Comparison of ENCODE assay signal across 37 mouse cellular contexts in genomic region chr7:44531207-44531606, GRCm38 (mm10). TPM values are rescaled to one million over a fixed set of nuclear protein-coding genes. Genes with fewer than 3 reads are reported as not detected.
A peak's percentile ranks its signal among the peaks of the same experiment; 100 is the strongest.
DNase-seq lines count a peak whose midpoint lies in the region; ATAC-seq and TF ChIP-seq lines count a peak whose summit lies in the region.
"Had no signal": no experiment of that assay in that cellular context is flagged by ENCODE, and none has a peak within 500 bp of the region (broad histone marks: within the 10 kb centered on the region; RNA-seq: fewer than 3 reads in every experiment).

No protein-coding gene starts in this region.

- intact Hi-C loops in left cerebral cortex, adult 2 months (cut with DNase I) = no loop called here
- intact Hi-C loops in gastrocnemius, adult 2 months (cut with DNase I) = no loop called here

- TF ChIP-seq EP300 in liver, postnatal 0 days (IDR thresholded peaks at IDR 0.05; ENCODE audit: low read depth) = no peak
- TF ChIP-seq EP300 in CH12.LX (IDR thresholded peaks at IDR 0.05; ENCODE audit: low read length) = peak; percentile 56; the same call in 1 of the 2 replicates

- no peak for TF ChIP-seq CTCF in liver, postnatal 0 days (IDR thresholded peaks at IDR 0.05; ENCODE audit: low read depth)
- TF ChIP-seq CTCF in CH12.LX (conservative IDR thresholded peaks at IDR 0.05 in 1 of 2, IDR thresholded peaks at IDR 0.05 in 1 of 2; ENCODE audit: low read depth in 2 of 2, low read length in 2 of 2) = no peak
- TF ChIP-seq CTCF in left cerebral cortex, adult 2 months (IDR thresholded peaks at IDR 0.05) = no peak
- TF ChIP-seq CTCF in gastrocnemius, adult 2 months (IDR thresholded peaks at IDR 0.05) = no peak

- H3K4me2 ChIP-seq in liver, postnatal 0 days (ENCODE audit: low read depth, low read length) = no peak overlapping the region
- no peak overlapping the region for H3K4me2 ChIP-seq in liver, embryonic 11.5 days
- peak overlapping the region; percentile 52; the same call in 1 of the 2 replicates for H3K4me2 ChIP-seq in CH12.LX (ENCODE audit: insufficient read depth, low read depth, poor library complexity, severe bottlenecking)
- H3K4me2 ChIP-seq: embryonic facial prominence, embryonic 12.5 days; hindbrain, embryonic 12.5 days; intestine, embryonic 15.5 days; limb, embryonic 12.5 days; liver, embryonic 12.5 days; midbrain, embryonic 12.5 days; neural tube, embryonic 12.5 days; stomach, embryonic 15.5 days had no signal

- TF ChIP-seq RAD21 in CH12.LX (IDR thresholded peaks at IDR 0.05; ENCODE audit: low read depth, low read length) = no peak

- dilution Hi-C loops in CH12.LX (cut with MboI; ENCODE audit: extremely low pct_ligation_motif_present, extremely low pct_unique_long_range_greater_than_20kb, low sequenced_read_pairs) = no loop called here

- TF ChIP-seq POLR2A in CH12.LX (IDR thresholded peaks at IDR 0.05; ENCODE audit: low read depth, low read length) = peak; percentile 55; the same call in 1 of the 2 replicates

- in situ Hi-C loops in CH12.LX (cut with MboI; ENCODE audit: low pct_ligation_motif_present, low pct_unique_long_range_greater_than_20kb, low sequenced_read_pairs) = no loop called here

- H3K9me3 ChIP-seq in liver, postnatal 0 days (ENCODE audit: low read length) = no peaks in the 10 kb centered on the region
- H3K9me3 ChIP-seq in liver, embryonic 11.5 days (ENCODE audit: control insufficient read depth, low read length) = no peaks in the 10 kb centered on the region
- no peaks in the 10 kb centered on the region for H3K9me3 ChIP-seq in CH12.LX (replicated peaks; ENCODE audit: low read length)
- H3K9me3 ChIP-seq: embryonic facial prominence, embryonic 12.5 days; forebrain, embryonic 10.5 days; G1E; hindbrain, embryonic 12.5 days; intestine, embryonic 15.5 days; limb, embryonic 12.5 days; liver, embryonic 12.5 days; megakaryocyte, embryonic 14.5 days; midbrain, embryonic 12.5 days; neural tube, embryonic 12.5 days; stomach, embryonic 15.5 days had no signal

- H3K27ac ChIP-seq in liver, postnatal 0 days (ENCODE audit: low read depth) = peak overlapping the region; percentile 39; the same call in 1 of the 2 replicates
- H3K27ac ChIP-seq in liver, embryonic 11.5 days (ENCODE audit: low read depth, low read length) = no peak overlapping the region
- peak overlapping the region; percentile 98 for H3K27ac ChIP-seq in CH12.LX (ENCODE audit: insufficient read depth, low read depth)
- no peak overlapping the region for H3K27ac ChIP-seq in left cerebral cortex, adult 2 months
- no peak overlapping the region for H3K27ac ChIP-seq in gastrocnemius, adult 2 months
- H3K27ac ChIP-seq: embryonic facial prominence, embryonic 12.5 days; forebrain, embryonic 10.5 days; hindbrain, embryonic 12.5 days; hindbrain, postnatal 0 days; intestine, embryonic 15.5 days; kidney, postnatal 0 days; limb, embryonic 12.5 days; liver, embryonic 12.5 days; midbrain, embryonic 12.5 days; neural tube, embryonic 12.5 days; stomach, embryonic 15.5 days had no signal

- H3K9ac ChIP-seq in liver, postnatal 0 days (replicated peaks) = no peak overlapping the region; the same call in 1 of the 2 replicates
- no peak overlapping the region for H3K9ac ChIP-seq in liver, embryonic 11.5 days (ENCODE audit: low read depth, low read length)
- H3K9ac ChIP-seq in CH12.LX (ENCODE audit: insufficient read depth, low read depth) = peak overlapping the region; percentile 77; the same call in 1 of the 2 replicates
- H3K9ac ChIP-seq: embryonic facial prominence, embryonic 12.5 days; intestine, embryonic 15.5 days; limb, embryonic 12.5 days; liver, embryonic 12.5 days; midbrain, embryonic 12.5 days; neural tube, embryonic 12.5 days; stomach, embryonic 15.5 days had no signal

- H3K36me3 ChIP-seq in liver, postnatal 0 days (replicated peaks; ENCODE audit: insufficient read depth, low read length) = peaks cover 9% of the 10 kb centered on the region
- peaks cover 18% of the 10 kb centered on the region; the same call in 1 of the 2 replicates for H3K36me3 ChIP-seq in liver, embryonic 11.5 days (ENCODE audit: control insufficient read depth, insufficient read depth, low read length)
- peaks cover 27 to 67% of the 10 kb centered on the region in 2 experiments for H3K36me3 ChIP-seq in CH12.LX (replicated peaks in 1 of 2; ENCODE audit: control insufficient read depth in 1 of 2, insufficient read depth in 1 of 2, low read length in 1 of 2)

- H3K27me3 ChIP-seq in liver, postnatal 0 days (ENCODE audit: insufficient read depth, low read length) = 0 out of 2 replicates have a peak, but pooled peaks cover 9% of the 10 kb centered on the region
- H3K27me3 ChIP-seq in liver, embryonic 11.5 days (replicated peaks; ENCODE audit: control insufficient read depth, insufficient read depth, low read length) = peaks cover 16% of the 10 kb centered on the region
- H3K27me3 ChIP-seq in CH12.LX (replicated peaks) = no peaks in the 10 kb centered on the region
- H3K27me3 ChIP-seq: stomach, embryonic 15.5 days had no signal

- H3K4me1 ChIP-seq in liver, postnatal 0 days (ENCODE audit: insufficient read depth) = peaks cover 6% of the 10 kb centered on the region; the same call in 1 of the 2 replicates
- H3K4me1 ChIP-seq in liver, embryonic 11.5 days (replicated peaks; ENCODE audit: control insufficient read depth, insufficient read depth, low read length) = peaks cover 7% of the 10 kb centered on the region
- peaks cover 48 to 57% of the 10 kb centered on the region in 2 experiments for H3K4me1 ChIP-seq in CH12.LX (ENCODE audit: control insufficient read depth in 1 of 2, insufficient read depth in 2 of 2)
- H3K4me1 ChIP-seq: limb, embryonic 12.5 days; stomach, embryonic 15.5 days had no signal

- ATAC-seq in liver, postnatal 0 days = peak; percentile 14; the same call in 1 of the 2 replicates
- no peak for ATAC-seq in liver, embryonic 11.5 days (replicated peaks; ENCODE audit: low FRiP score)
- ATAC-seq: forebrain, embryonic 16.5 days; hindbrain, postnatal 0 days; intestine, embryonic 15.5 days; liver, embryonic 12.5 days; lung, postnatal 0 days had no signal

- DNase-seq in liver, postnatal 0 days = peak; percentile 58
- no peak for DNase-seq in liver, embryonic 11.5 days (ENCODE audit: low spot score)
- DNase-seq in A20 (ENCODE audit: low read depth, low spot score) (peak; percentile 97), CH12.LX (ENCODE audit: extremely low read depth) (peak; percentile 90)
- DNase-seq in spleen, postnatal 14 days (ENCODE audit: low spot score in 2 of 2) = peak; percentile 50 to 65
- DNase-seq in left cerebral cortex, adult 2 months (ENCODE audit: extremely low spot score in 1 of 2, low spot score in 2 of 2) = no peak
- no peak for DNase-seq in gastrocnemius, adult 2 months
- DNase-seq: adrenal gland, postnatal 10 days; cerebellum, adult 11 months; cerebellum, adult 9-10 months; cerebellum, postnatal 36 days; heart, postnatal 36 days; kidney, adult 8-10 months; layer of hippocampus, adult 9-11 months; lung, adult 18-20 months; lung, postnatal 4 days; right cerebral cortex, postnatal 4 days had no signal

- H3K4me3 ChIP-seq in liver, postnatal 0 days (ENCODE audit: low read depth, low read length) = 0 out of 2 replicates have a peak overlapping the region, but pooled peaks have one; percentile 24
- no peak overlapping the region for H3K4me3 ChIP-seq in liver, embryonic 11.5 days (ENCODE audit: low read depth, low read length)
- peak overlapping the region; percentile 65 to 77 (median 72) for H3K4me3 ChIP-seq in CH12.LX (replicated peaks in 1 of 3; ENCODE audit: low read depth in 2 of 3, low read length in 2 of 3, poor library complexity in 1 of 3)
- H3K4me3 ChIP-seq in left cerebral cortex, adult 2 months = no peak overlapping the region
- no peak overlapping the region for H3K4me3 ChIP-seq in gastrocnemius, adult 2 months
- H3K4me3 ChIP-seq: embryonic facial prominence, embryonic 12.5 days; forebrain, embryonic 10.5 days; hindbrain, embryonic 12.5 days; intestine, embryonic 15.5 days; limb, embryonic 12.5 days; liver, embryonic 12.5 days; megakaryocyte, embryonic 14.5 days; midbrain, embryonic 12.5 days; myocyte; neural tube, embryonic 12.5 days; stomach, embryonic 15.5 days had no signal

- H3K79me2 ChIP-seq in CH12.LX (replicated peaks; ENCODE audit: control insufficient read depth, extremely low read depth, insufficient read depth, poor library complexity, severe bottlenecking) = peaks cover 10% of the 10 kb centered on the region

- 29% methylated on average over 5 of the region's 5 CpGs for WGBS in liver, postnatal 0 days (ENCODE audit: insufficient replicate concordance)
- 42% methylated on average over 5 of the region's 5 CpGs for WGBS in liver, embryonic 11.5 days

RNA-seq across cellular contexts. Expression of gene Spib, which starts 0.7 kb away (rescaled TPM):
- polyA plus RNA-seq in liver, postnatal 0 days (2015; fragmentation: Nextera tagmentation; extraction: Ambion mirVana) = 9.5 and 10.1 TPM in 2 replicates
- 0.05 TPM in 1 of 2 replicates, not detected in the other for polyA plus RNA-seq in liver, embryonic 11.5 days (2014; fragmentation: Nextera tagmentation; extraction: Ambion mirVana)
- total RNA-seq in CH12.LX (2012; rRNA removed) = 135 and 200 TPM in 2 replicates
- 162 and 194 TPM in 2 replicates for total RNA-seq in CH12.LX (2014; rRNA removed)
- polyA plus RNA-seq in CH12.LX (2012; ENCODE audit: insufficient read length, low read depth) = 279 and 336 TPM in 2 replicates
- total RNA-seq in left cerebral cortex, adult 2 months (2021) = under 1 TPM in 1 of 2 experiments, not detected in 1; 0.20 TPM
- total RNA-seq in gastrocnemius, adult 2 months (2021) = under 1 TPM in 1 of 2 experiments, not detected in 1; 0.08 TPM
- total RNA-seq: G1E; gastrocnemius, adult 8-10 months; midbrain, postnatal 0 days had no signal
- polyA plus RNA-seq: embryonic facial prominence, embryonic 12.5 days; forebrain, embryonic 10.5 days; forebrain, embryonic 16.5 days; G1E; heart, embryonic 14.5 days; hindbrain, postnatal 0 days; liver, embryonic 12.5 days; midbrain, embryonic 12.5 days; neural tube, embryonic 12.5 days had no signal

RNA-seq across cellular contexts. Expression of gene Mybpc2, which starts 6.8 kb away (rescaled TPM):
- 0.35 and 2.7 TPM in 2 replicates for polyA plus RNA-seq in liver, postnatal 0 days (2015; fragmentation: Nextera tagmentation; extraction: Ambion mirVana)
- polyA plus RNA-seq in liver, embryonic 11.5 days (2014; fragmentation: Nextera tagmentation; extraction: Ambion mirVana) = not detected in 2 replicates
- total RNA-seq in CH12.LX (2012; rRNA removed) (3.0 and 5.0 TPM in 2 replicates), CH12.LX (2014; rRNA removed) (2.0 TPM in 2 replicates)
- 8.3 and 8.6 TPM in 2 replicates for polyA plus RNA-seq in CH12.LX (2012; ENCODE audit: insufficient read length, low read depth)
- under 1 TPM in 1 of 2 experiments, not detected in 1; 0.29 TPM for total RNA-seq in left cerebral cortex, adult 2 months (2021)
- 1,000 to 10,000 TPM; 2,660 to 4,973 TPM for total RNA-seq in gastrocnemius, adult 2 months (2021)
- polyA plus RNA-seq: C2C12; G1E; liver, embryonic 12.5 days had no signal

RNA-seq across cellular contexts. Expression of gene Pold1, which starts 17.4 kb away (rescaled TPM):
- polyA plus RNA-seq in liver, postnatal 0 days (2015; fragmentation: Nextera tagmentation; extraction: Ambion mirVana) = 18.9 and 25.1 TPM in 2 replicates
- 119 and 128 TPM in 2 replicates for polyA plus RNA-seq in liver, embryonic 11.5 days (2014; fragmentation: Nextera tagmentation; extraction: Ambion mirVana)
- total RNA-seq in CH12.LX (2012; rRNA removed) (103 and 131 TPM in 2 replicates), CH12.LX (2014; rRNA removed) (44.2 and 49.3 TPM in 2 replicates)
- polyA plus RNA-seq in CH12.LX (2012; ENCODE audit: insufficient read length, low read depth) = 61.4 and 67.6 TPM in 2 replicates
- total RNA-seq in left cerebral cortex, adult 2 months (2021) = 1 to 10 TPM; 8.8 to 9.4 TPM
- 1 to 10 TPM; 4.1 to 5.1 TPM for total RNA-seq in gastrocnemius, adult 2 months (2021)

RNA-seq across cellular contexts. Expression of gene Nr1h2, which starts 22.5 kb away (rescaled TPM):
- polyA plus RNA-seq in liver, postnatal 0 days (2015; fragmentation: Nextera tagmentation; extraction: Ambion mirVana) = 33.6 and 33.9 TPM in 2 replicates
- 65.6 and 69.2 TPM in 2 replicates for polyA plus RNA-seq in liver, embryonic 11.5 days (2014; fragmentation: Nextera tagmentation; extraction: Ambion mirVana)
- total RNA-seq in CH12.LX (2012; rRNA removed) (36.8 and 50.0 TPM in 2 replicates), CH12.LX (2014; rRNA removed) (13.9 and 14.2 TPM in 2 replicates)
- polyA plus RNA-seq in CH12.LX (2012; ENCODE audit: insufficient read length, low read depth) = 40.5 and 43.8 TPM in 2 replicates
- 10 to 100 TPM; 78.4 to 82.5 TPM for total RNA-seq in left cerebral cortex, adult 2 months (2021)
- 10 to 100 TPM; 40.6 to 42.7 TPM for total RNA-seq in gastrocnemius, adult 2 months (2021)

RNA-seq across cellular contexts. Expression of gene Fam71e1, which starts 34.8 kb away (rescaled TPM):
- polyA plus RNA-seq in liver, postnatal 0 days (2015; fragmentation: Nextera tagmentation; extraction: Ambion mirVana) = 3.3 and 4.1 TPM in 2 replicates
- 4.7 and 5.9 TPM in 2 replicates for polyA plus RNA-seq in liver, embryonic 11.5 days (2014; fragmentation: Nextera tagmentation; extraction: Ambion mirVana)
- total RNA-seq in CH12.LX (2012; rRNA removed) (1.2 and 1.3 TPM in 2 replicates), CH12.LX (2014; rRNA removed) (not detected in 2 replicates)
- 0.33 and 0.39 TPM in 2 replicates for polyA plus RNA-seq in CH12.LX (2012; ENCODE audit: insufficient read length, low read depth)
- 10 to 100 TPM; 15.5 to 21.0 TPM for total RNA-seq in left cerebral cortex, adult 2 months (2021)
- 1 to 10 TPM; 2.4 to 5.5 TPM for total RNA-seq in gastrocnemius, adult 2 months (2021)

Comparison
In these comparisons a context has a peak if more than half of its experiments do, and no peak if none do; other contexts are left out.
1. DNase-seq: peak in liver, postnatal 0 days (single experiment), A20 (single experiment), CH12.LX (single experiment) and spleen, postnatal 14 days (2 of 2); none in liver, embryonic 11.5 days (single experiment), left cerebral cortex, adult 2 months (0 of 2) and gastrocnemius, adult 2 months (single experiment).
2. H3K27ac ChIP-seq: peak in liver, postnatal 0 days (single experiment) and CH12.LX (single experiment); none in liver, embryonic 11.5 days (single experiment), left cerebral cortex, adult 2 months (single experiment) and gastrocnemius, adult 2 months (single experiment).
3. H3K4me3 ChIP-seq: peak in liver, postnatal 0 days (single experiment) and CH12.LX (3 of 3); none in liver, embryonic 11.5 days (single experiment), left cerebral cortex, adult 2 months (single experiment) and gastrocnemius, adult 2 months (single experiment).
4. RNA of gene Spib, which starts 0.7 kb away (total RNA-seq): 135 to 200 TPM in CH12.LX; 0.20 TPM in left cerebral cortex, adult 2 months and 0.08 TPM in gastrocnemius, adult 2 months; every median in the first group is over 100 times any median in the second.
5. RNA of gene Mybpc2, which starts 6.8 kb away (total RNA-seq): 2,660 to 4,973 TPM in gastrocnemius, adult 2 months; 2.0 to 5.0 TPM in CH12.LX and 0.29 TPM in left cerebral cortex, adult 2 months; every median in the first group is over 100 times any median in the second.
6. RNA of gene Pold1, which starts 17.4 kb away (total RNA-seq): 44.2 to 131 TPM in CH12.LX; 8.8 to 9.4 TPM in left cerebral cortex, adult 2 months and 4.1 to 5.1 TPM in gastrocnemius, adult 2 months; every median in the first group is over 4 times any median in the second.